Mouse (Mus musculus) intestine, embryonic 14.5 days (tissue): ENCODE data around the gene Fkbp14. TPM values are rescaled to one million over a fixed set of nuclear protein-coding genes. Genes with fewer than 3 reads are reported as not detected.

Experiments
- ATAC-seq: fragments of 200-750 bp; cut with Nextera tagmentation; replicated peaks from 2 replicates; pipeline ENCODE4 v1.8.0; 2017; ENCODE audit warnings: low read depth, moderate number of reproducible peaks, moderate TSS enrichment, moderate library complexity; ENCODE audit not compliant: low FRiP score, low TSS enrichment
- DNase-seq: peaks from one replicate; pipeline ENCODE4 v3.0.0-alpha.2; 2018; ENCODE audit warnings: low spot score
- H3K27ac ChIP-seq: fragments of 300-500 bp; sonication (generic); 2 replicates; pipeline ENCODE4 v1.5.1; 2014; ENCODE audit warnings: low read depth, mild to moderate bottlenecking, control low read depth
- H3K27me3 ChIP-seq: fragments of 300-500 bp; sonication (generic); replicated peaks from 2 replicates; pipeline ENCODE4 v1.6.1; 2014; ENCODE audit warnings: low read length, control low read depth; ENCODE audit not compliant: control insufficient read depth, insufficient read depth
- H3K36me3 ChIP-seq: fragments of 300-500 bp; sonication (generic); 2 replicates; pipeline ENCODE4 v1.6.1; 2014; ENCODE audit warnings: low read length, control low read depth; ENCODE audit not compliant: control insufficient read depth, insufficient read depth
- H3K4me1 ChIP-seq: fragments of 300-500 bp; sonication (generic); replicated peaks from 2 replicates; pipeline ENCODE4 v1.6.1; 2014; ENCODE audit warnings: low read length, control low read depth, mixed read lengths; ENCODE audit not compliant: control insufficient read depth, insufficient read depth
- H3K4me2 ChIP-seq: fragments of 300-500 bp; sonication (generic); 2 replicates; pipeline ENCODE4 v1.6.1; 2014; ENCODE audit warnings: low read length
- H3K4me3 ChIP-seq: fragments of 300-500 bp; sonication (generic); 2 replicates; pipeline ENCODE4 v1.5.1; 2014; ENCODE audit warnings: low read depth, low read length, control low read depth, mixed read lengths
- H3K9ac ChIP-seq: fragments of 300-500 bp; sonication (generic); 2 replicates; pipeline ENCODE4 v1.6.1; 2014; ENCODE audit warnings: mild to moderate bottlenecking, low read length
- H3K9me3 ChIP-seq: fragments of 300-500 bp; sonication (generic); 2 replicates; pipeline ENCODE4 v1.6.1; 2016; ENCODE audit warnings: low read length, control low read depth; ENCODE audit not compliant: control insufficient read depth
- WGBS: fragments of 180-500 bp; shearing (Covaris S2); extraction: QIAGEN DNeasy Blood & Tissue Kit; methylation state at CpG from one replicate; pipeline ENCODE4 v1.1.7; 2014; 5-methylcytosine and 5-hydroxymethylcytosine counted together
- polyA plus RNA-seq: library from polyadenylated mRNA; unstranded; fragments of >200 nt; fragmentation: Nextera tagmentation; extraction: Ambion mirVana; gene quantifications from 2 replicates; pipeline ENCODE4 v1.2.1, GENCODE M21; 2014

The Fkbp14 gene
- polyA plus RNA-seq, 1 experiment from 2014 or later: 24.6 TPM

DNA sequence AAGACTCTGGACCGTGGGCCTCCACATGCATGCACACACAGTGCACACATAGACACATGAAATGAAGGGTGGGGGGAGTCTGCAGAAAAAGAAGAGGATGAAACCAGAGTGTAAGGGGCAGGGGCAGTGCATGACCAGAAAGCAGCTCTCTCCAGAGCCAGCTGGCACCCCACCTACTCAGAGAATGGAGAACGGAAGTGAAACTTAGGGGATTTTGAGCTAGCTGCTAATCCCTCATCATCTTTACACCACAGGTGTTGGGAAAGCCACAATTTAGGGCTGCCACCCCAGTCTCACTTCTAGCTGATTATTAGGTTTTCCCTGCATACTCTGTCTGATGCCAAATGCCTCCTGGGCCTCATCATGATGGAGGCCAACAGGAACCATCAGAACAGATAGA is 66.9 kb downstream of the Fkbp14 start:
- WGBS: 83% methylated on average over 2 of the region's 2 CpGs
- no peak for ATAC-seq

DNA sequence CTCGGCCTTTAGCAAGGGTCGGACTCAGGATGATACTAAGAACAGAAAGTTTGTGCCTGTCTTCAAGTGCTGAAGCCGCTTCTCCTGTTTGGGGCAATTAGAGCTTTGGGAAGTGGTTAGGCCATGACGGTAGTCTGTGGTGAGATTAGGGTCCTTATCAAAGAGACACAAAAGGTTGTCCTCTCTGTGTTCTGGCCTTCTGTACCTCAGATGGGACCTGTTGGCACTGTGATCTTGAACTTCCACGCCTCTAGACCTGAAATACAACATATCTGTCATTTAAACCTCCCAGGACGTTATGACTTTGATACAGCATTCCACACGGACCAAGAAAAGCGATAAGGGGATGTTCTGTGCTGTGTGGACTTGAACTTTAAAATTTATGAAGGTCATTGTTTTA is 68.4 kb downstream of the Fkbp14 start:
- WGBS: 88% methylated on average over 8 of the region's 8 CpGs
- Histone ChIP-seq H3K4me2 (no peak overlapping the region), H3K9me3 (no peaks in the 10 kb centered on the region), H3K36me3 (no peaks in the 10 kb centered on the region), H3K27ac (no peak overlapping the region), H3K4me3 (no peak overlapping the region), H3K4me1 (no peaks in the 10 kb centered on the region), H3K27me3 (no peaks in the 10 kb centered on the region), H3K9ac (no peak overlapping the region)
- DNase-seq: no peak
- ATAC-seq: no peak

More for the DNA sequence above, 66.9 kb downstream of the Fkbp14 start:
- Histone ChIP-seq H3K27ac (no peak overlapping the region), H3K9ac (no peak overlapping the region), H3K4me3 (no peak overlapping the region), H3K27me3 (no peaks in the 10 kb centered on the region), H3K9me3 (no peaks in the 10 kb centered on the region), H3K4me2 (no peak overlapping the region), H3K4me1 (no peaks in the 10 kb centered on the region), H3K36me3 (no peaks in the 10 kb centered on the region)
- no peak for DNase-seq

Other genes starting within 250 kb of the Fkbp14 start
- 1.2 and 1.7 TPM in 2 replicates for gene Wipf3, start 167.7 kb downstream of the Fkbp14 start, polyA plus RNA-seq
- gene Scrn1, start 30.8 kb downstream of the Fkbp14 start, polyA plus RNA-seq: 9.5 and 9.9 TPM in 2 replicates
- gene Plekha8, start 2.2 kb downstream of the Fkbp14 start, polyA plus RNA-seq: 10.8 and 12.2 TPM in 2 replicates
- 9.9 and 10.4 TPM in 2 replicates for gene Mturn, start 84.3 kb upstream of the Fkbp14 start, polyA plus RNA-seq
- 5.4 and 6.3 TPM in 2 replicates for gene Znrf2, start 219.6 kb upstream of the Fkbp14 start, polyA plus RNA-seq